Mouse (Mus musculus): ENCODE data around the gene Cwf19l1. TPM values are rescaled to one million over a fixed set of nuclear protein-coding genes. Genes with fewer than 3 reads are reported as not detected.

Gene Cwf19l1
- 10 to 100 TPM; 24.0 to 35.8 (median 30.0) TPM for total RNA-seq (2022)

- DNase-seq: peak; percentile 87
Measured at GRCm38 (mm10) chr19:44135072-44135959, at the start of gene Cwf19l1. Gene Cwf19l1, minus strand, starts transcription at chr19:44135876.

DNA sequence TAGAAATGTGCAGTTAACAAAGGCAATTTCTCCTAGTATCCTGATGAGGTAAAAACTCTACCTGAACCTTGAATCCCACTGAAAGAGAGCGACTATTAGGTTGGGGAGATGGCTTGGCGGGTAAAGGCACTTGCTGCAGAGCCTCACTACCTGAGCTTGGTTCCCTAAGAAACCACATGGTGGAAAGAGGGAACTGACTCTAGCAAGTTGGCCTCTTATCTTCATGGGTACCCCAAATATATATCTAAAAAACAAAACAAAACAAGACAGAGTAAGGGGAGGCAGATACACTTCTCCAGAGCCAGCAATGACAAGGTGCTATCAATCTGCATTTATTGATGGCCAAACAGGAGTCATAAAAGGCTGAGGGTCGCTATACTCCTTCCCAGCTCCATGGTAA is 48.3 kb upstream of the Cwf19l1 start:
- no peak for DNase-seq

GRCm38 (mm10) chr19:44180502-44180901 is 44.8 kb upstream of the Cwf19l1 start:
- DNase-seq: no peak

- no peak for DNase-seq
Measured at GRCm38 (mm10) chr19:44176741-44177140, 41.1 kb upstream of the Cwf19l1 start.

DNA sequence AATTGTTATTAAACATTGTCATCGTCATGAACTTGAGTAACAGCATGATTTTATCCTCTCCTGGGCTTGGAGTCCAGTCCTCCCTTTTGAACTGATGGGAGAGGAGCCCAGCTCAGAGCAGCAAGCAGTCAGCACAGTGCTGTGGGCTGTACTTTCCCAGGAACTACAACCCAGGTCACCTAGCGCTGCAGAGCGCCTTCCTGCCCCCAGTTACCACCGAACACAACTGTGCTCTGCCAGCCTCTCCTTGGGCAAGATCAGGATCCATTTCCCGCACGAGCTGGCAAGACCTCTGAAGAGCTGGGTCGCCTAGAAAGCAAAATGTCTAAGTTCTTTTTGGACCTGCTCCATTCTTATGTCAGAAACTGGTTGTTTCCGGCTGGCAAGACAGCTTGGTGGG is 39.2 kb upstream of the Cwf19l1 start:
- DNase-seq: no peak

GRCm38 (mm10) chr19:44161515-44161914 is 25.8 kb upstream of the Cwf19l1 start:
- DNase-seq: no peak

DNA sequence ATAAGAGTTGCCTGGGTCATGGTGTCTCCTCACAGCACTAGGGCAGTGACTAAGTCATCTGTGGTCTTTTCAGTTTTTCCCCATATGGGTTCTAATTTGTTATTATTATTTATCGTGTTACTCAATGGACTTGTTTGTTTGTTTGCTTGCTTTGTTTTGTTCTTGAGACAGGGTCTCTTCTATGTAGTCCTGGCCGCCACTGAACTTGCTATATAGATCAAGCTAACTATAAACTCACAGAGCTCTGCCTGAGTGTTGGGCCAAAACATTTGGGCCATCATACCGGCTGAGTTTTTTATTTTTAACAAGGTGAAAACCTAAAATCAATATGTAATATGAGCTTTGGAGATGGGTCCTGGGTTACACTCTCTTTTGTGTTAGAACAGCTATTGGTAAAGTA is 23.7 kb upstream of the Cwf19l1 start:
- DNase-seq: no peak

DNA sequence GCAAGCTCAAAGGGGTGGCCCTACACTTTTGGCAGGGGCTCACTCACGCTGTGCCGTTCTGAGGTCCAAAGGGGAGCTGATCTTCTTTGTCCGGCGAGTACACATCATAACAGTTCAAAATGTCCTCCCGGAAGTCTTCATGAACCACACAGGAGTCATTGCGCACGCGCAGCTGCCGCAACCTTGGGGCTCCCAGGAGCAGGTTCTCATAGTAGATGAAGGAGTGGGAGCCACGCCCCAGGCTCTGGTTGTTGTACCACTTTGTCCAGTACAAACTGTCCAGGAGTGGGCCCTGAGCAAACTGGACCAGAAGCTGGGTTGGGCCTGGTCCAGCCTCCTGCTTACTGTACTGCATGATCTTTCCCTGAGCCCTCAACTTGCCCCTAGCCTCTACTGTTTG is 21.3 kb upstream of the Cwf19l1 start:
- DNase-seq: no peak

DNA sequence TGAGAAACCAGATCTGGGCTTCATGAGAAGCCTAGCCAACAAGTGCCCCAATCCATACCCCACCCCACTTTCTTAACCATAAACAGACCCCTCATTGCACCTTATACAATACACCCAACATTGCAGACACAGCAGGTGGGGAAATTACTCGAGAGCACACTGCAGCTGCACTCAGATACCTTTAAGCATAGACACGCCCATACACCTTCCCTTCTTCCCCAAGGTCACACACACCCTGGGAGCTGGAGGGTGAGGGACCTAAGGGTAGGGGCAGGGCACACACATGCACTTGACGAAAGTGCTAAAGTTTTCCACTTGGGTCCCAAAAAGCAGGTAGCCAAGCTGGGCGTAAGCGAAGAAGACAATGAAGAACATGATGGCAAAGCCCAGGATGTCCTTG is 18.1 kb upstream of the Cwf19l1 start:
- no peak for DNase-seq

DNA sequence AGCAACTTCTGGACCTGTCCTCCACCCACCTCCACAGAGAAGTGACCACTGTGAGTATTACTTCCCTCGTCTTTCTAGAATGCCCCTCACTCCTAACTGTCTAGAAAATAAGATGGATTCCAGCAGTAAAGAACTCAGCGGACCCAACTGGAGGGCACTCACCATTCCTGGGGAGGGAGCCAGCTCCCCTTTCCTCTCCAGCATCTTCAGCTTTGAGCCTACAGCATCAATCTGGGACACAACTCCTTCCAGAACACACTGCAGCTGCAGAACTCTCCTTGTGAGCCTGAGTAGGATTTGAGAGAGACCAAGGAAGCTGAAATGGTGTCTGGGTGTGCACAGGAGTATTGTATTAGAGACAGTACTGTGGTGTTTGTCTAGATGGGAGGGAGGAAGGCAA is 13.3 kb upstream of the Cwf19l1 start:
- DNase-seq: no peak

DNA sequence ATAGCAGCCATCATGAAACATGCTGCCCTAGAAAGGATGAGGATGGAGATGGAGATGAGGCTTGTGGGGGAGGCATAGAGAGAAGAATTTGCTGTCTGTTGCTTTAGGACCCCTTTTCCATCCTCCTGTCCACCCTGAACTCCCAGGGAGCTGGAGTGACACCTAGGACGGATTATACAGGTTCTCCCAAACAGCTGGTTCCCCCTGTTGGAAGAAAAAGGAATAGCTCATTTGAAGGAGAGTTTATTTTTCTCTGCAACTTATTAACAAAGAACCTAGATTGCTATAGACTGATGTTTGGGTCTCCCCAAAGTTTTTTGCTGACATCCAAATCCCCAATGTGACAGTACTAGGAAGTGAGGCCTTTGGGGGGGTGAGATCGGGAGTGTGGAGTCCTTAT is 12.7 kb upstream of the Cwf19l1 start:
- no peak for DNase-seq

DNA sequence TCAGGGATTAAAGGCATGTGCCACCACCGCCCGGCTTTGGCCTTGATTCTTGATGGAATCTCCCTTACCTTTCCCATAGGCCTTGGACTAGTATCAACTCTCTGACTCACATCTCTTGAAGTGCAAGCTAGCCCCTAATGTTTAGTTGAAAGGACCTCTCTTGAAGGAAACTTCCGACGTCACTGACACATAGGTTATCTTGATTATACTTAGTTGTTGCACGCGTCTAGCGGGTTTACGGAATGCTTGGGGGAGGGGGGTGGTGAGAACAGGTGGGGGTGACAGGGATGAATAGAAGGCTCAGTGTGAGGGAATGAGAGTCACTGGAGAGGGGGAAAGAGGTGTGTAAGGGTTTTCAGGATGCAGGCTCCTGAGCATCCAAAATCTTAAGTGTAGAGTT is 11.3 kb upstream of the Cwf19l1 start:
- no peak for DNase-seq

DNA sequence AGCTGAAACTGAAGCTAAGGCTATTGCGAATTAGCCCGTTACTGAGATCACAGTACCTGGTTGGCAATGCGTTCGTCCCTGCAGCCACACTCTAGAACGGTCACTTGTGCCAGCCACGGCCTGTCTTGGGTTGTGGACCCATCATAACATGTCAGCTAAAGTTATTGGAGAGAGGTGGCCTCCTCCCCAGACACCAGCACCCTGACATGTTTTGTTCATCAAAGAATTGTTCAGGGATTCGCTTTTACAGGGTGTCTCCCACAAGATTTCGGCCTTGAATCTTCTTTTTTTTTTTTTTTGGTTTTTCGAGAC is 10.8 kb upstream of the Cwf19l1 start:
- DNase-seq: no peak

- DNase-seq: peak; percentile 83
Measured at GRCm38 (mm10) chr19:44145702-44146567, 10.3 kb upstream of the Cwf19l1 start, which contains the start of gene Bloc1s2. Gene Bloc1s2, minus strand, starts transcription at chr19:44146446.

DNA sequence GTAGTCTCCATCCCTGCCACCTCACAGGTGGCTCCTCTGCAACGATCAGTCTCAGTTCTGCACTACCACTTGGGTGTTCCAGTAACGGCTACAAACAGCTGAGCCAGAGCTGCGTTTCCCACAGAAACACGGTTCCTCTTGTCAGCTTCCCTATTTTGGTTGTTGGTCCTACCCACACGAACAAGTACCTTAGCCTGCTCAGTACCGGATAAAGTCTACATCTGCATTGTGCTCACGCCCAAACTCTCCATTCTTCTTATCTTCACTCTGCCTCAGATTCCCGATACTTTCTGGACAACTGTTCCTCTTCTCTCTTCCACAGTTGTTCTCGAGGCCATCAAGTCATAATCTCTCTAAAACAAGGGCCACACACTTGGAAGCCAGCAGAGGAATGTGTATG is 8.7 kb upstream of the Cwf19l1 start:
- no peak for DNase-seq

GRCm38 (mm10) chr19:44135960-44136485 is 347 bp upstream of the Cwf19l1 start:
- no peak for DNase-seq

DNA sequence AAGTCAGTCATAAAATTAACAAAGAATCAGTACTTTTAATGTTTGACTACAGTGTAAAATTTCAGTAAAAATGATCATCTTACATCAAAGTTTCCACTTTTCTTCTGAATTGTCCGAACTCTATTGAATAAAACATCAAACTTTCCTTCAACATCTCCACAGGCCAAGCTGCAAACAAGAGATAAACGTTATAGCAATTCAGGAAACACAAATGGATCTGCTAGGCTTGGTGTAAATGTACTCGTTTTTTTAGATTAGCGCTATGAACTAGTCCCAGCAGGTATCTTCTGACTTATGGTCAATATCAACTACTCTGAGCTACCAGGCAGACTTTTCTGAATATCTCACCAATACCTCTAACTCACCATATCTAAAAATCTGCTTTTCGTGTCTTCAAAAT is 2.8 kb downstream of the Cwf19l1 start:
- no peak for DNase-seq

GRCm38 (mm10) chr19:44128560-44128959 is 7.1 kb downstream of the Cwf19l1 start:
- no peak for DNase-seq

DNA sequence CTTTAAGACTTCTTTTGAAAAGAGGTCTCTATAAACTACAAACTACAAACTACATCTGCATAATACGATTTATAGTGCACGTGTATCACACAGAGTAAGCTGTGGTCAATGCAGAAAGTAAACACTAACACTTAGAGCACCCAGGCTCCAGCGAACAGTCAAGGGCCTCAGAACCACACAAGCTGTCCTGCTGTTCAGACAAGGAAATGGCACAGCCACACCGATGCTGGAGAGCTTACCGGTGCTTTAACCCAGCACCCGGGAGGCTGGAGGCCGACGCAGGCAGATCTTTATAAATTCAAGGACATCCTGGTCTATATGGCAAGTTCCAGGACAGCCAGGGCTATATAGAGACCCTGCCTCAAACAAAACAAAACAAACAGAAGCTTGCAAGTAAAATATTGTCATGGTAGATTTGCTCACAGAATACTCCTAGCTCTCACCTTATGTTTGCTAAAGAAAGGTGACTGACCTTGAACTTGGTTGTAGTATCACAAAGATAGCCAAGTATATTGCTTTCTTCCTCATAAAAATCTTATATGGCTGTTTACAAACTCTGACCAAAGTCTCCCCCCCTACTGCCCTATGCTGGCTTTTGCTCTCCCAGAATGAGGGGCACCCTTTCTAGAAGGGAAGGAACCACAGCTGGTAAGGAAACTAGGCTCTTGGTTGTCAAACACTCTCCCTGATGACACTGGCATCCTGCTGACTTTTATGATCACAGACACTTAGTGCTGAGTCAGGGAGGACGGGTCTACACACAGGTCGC is 7.8 kb downstream of the Cwf19l1 start:
- no peak for DNase-seq

DNA sequence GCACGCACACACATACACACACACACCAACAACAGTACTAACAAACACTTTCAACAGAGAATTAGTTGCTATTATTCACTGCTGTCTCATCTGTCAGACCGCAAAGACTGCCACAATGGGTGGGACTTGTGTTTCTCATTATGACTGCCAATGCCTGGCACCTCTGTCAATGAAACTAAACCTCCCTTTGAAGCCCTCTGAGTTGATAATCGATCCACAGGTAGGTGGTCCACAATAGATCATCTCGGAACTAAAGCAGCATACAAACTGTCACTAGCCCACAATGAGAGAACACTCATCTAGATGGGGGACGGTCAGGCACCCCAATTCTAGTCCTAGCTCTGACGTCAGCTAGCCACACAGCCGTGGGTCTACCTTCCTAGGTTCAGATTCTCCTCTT is 14.5 kb downstream of the Cwf19l1 start:
- no peak for DNase-seq

GRCm38 (mm10) chr19:44120686-44121085 is 15.0 kb downstream of the Cwf19l1 start:
- DNase-seq: peak; percentile 61

- no peak for DNase-seq
Measured at GRCm38 (mm10) chr19:44117793-44118192, 17.9 kb downstream of the Cwf19l1 start.

DNA sequence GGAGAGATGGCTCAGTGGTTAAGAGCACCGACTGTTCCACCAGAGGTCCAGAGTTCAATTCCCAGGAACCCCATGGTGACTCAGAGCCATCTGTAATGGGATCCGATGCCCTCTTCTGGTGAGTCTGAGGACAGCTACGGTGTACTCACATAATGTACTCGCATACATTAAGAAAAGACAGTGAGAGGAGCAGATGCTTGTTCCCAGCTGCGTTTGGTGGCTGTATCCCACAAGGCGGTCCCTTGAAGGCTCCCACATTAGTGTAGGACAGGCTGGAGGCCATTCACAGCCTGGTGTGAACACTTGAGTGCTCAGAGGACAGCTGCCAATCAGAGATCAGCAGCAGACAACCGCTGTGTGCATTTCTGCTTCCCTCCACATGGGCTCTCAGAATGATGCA is 24.0 kb downstream of the Cwf19l1 start:
- no peak for DNase-seq

All from adrenal gland, adult 8-10 months (tissue).